In the genomic region with DNA sequence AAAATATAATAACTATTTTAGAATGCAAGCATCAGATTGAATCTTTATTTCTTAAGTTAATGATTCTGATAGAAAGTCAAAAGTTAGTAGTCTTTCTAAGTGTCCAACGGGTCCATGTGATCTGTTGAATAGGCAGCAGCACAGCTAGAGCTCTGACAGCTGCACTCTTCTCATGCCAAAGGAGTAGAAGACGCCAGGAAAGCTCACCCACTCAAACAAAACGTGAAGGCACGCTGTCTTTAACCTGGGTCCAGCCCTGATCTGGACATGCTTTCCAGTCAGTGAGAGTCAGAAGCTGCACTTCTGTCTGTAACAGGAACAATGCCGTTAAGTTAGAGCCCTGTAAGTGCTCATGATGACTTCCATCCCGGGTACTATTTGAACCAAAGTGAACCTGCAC, we compare ENCODE assay signal across 16 mouse cellular contexts. TPM values are rescaled to one million over a fixed set of nuclear protein-coding genes. Genes with fewer than 3 reads are reported as not detected.
"Had no signal": no experiment of that assay in that cellular context is flagged by ENCODE, and none has a peak within 500 bp of the region (broad histone marks: within the 10 kb centered on the region; RNA-seq: fewer than 3 reads in every experiment).

No protein-coding gene starts in this region.

- H3K4me2 ChIP-seq: lung, embryonic 14.5 days; midbrain, embryonic 12.5 days; neural tube, embryonic 12.5 days had no signal

- H3K36me3 ChIP-seq: midbrain, embryonic 10.5 days; midbrain, embryonic 12.5 days; neural tube, embryonic 12.5 days had no signal

- DNase-seq: lung, adult 18-20 months; lung, embryonic 14.5 days; lung, postnatal 10 days; lung, postnatal 4 days; midbrain, embryonic 14.5 days; right cerebral cortex, postnatal 14 days; spleen, adult 18-20 months; thymus, adult 18-20 months; thymus, postnatal 14 days; thymus, postnatal 36 days had no signal

- H3K4me3 ChIP-seq: midbrain, embryonic 10.5 days; midbrain, embryonic 12.5 days; neural tube, embryonic 12.5 days had no signal

- H3K27me3 ChIP-seq: midbrain, embryonic 12.5 days; neural tube, embryonic 12.5 days had no signal

- H3K27ac ChIP-seq: midbrain, embryonic 10.5 days; midbrain, embryonic 12.5 days; neural tube, embryonic 12.5 days had no signal

- H3K4me1 ChIP-seq: midbrain, embryonic 12.5 days; neural tube, embryonic 12.5 days had no signal

RNA-seq across cellular contexts. Expression of a gene that starts 56.3 kb away (rescaled TPM):
- total RNA-seq: megakaryocyte, adult 5-6 weeks; megakaryocyte-erythroid progenitor cell, adult 5-6 weeks; neutrophil, adult 5-6 weeks had no signal
